Mouse (Mus musculus): ENCODE measurements at regions not wholly inside any gene's neighbourhood (a gene's known extent, or its start where the extent isn't known, plus 50 kb on each side); places are given as distances from the start of the nearest gene placed in this dataset.

- no peak overlapping the region for H3K4me2 ChIP-seq (replicated peaks; ENCODE audit: low read depth)
- no peak overlapping the region for H3K4me3 ChIP-seq (ENCODE audit: low read depth, low read length)
- ATAC-seq = no peak
- H3K27ac ChIP-seq (ENCODE audit: low read depth, low read length) = no peak overlapping the region
- H3K4me1 ChIP-seq (replicated peaks; ENCODE audit: control insufficient read depth, insufficient read depth, low read length) = no peaks in the 10 kb centered on the region
- no peaks in the 10 kb centered on the region for H3K36me3 ChIP-seq (ENCODE audit: control insufficient read depth, insufficient read depth)
- 94% methylated on average over 9 of the region's 9 CpGs for WGBS
- TF ChIP-seq CTCF (IDR thresholded peaks at IDR 0.05; ENCODE audit: low read depth) = no peak
- no peaks in the 10 kb centered on the region for H3K9me3 ChIP-seq (ENCODE audit: control insufficient read depth)
- no peak overlapping the region for H3K9ac ChIP-seq (ENCODE audit: low read depth, low read length)
- H3K27me3 ChIP-seq (replicated peaks; ENCODE audit: control insufficient read depth, insufficient read depth, low read length) = no peaks in the 10 kb centered on the region
Measured at GRCm38 (mm10) chr16:50525504-50525903, 65.5 kb downstream of the Ccdc54 start.

DNA sequence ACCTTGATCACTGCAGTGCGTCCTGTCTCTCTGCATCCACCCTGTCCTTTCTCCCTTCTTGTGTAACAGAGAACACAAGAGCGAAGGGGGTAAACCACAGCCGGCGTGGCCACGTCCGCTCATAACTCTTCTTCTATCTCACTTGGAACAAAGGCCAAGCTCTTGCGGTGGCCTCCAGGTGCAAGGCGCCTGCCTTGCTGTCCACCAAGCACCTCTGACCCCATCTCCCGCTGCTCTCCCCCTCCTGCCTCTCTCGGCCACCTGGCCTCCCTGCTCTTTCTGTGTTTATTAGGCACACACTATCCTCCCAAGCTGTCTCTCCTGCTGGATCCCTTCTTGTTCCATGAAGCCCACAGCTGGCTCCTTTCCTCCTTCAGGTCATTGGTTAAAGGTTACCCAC, 71.3 kb downstream of the Ccdc54 start:
- H3K9ac ChIP-seq (ENCODE audit: low read depth, low read length) = no peak overlapping the region
- 0 out of 2 replicates have a peak, but pooled peaks have one; percentile 28 for ATAC-seq
- no peak overlapping the region for H3K27ac ChIP-seq (ENCODE audit: low read depth, low read length)
- WGBS = 50% methylated on average over 10 of the region's 10 CpGs
- H3K4me1 ChIP-seq (replicated peaks; ENCODE audit: control insufficient read depth, insufficient read depth, low read length) = no peaks in the 10 kb centered on the region
- H3K4me3 ChIP-seq (ENCODE audit: low read depth, low read length) = no peak overlapping the region
- no peak for TF ChIP-seq CTCF (IDR thresholded peaks at IDR 0.05; ENCODE audit: low read depth)
- H3K4me2 ChIP-seq (replicated peaks; ENCODE audit: low read depth) = 0 out of 2 replicates have a peak overlapping the region, but pooled peaks have one; percentile 17
- no peaks in the 10 kb centered on the region for H3K9me3 ChIP-seq (ENCODE audit: control insufficient read depth)
- H3K27me3 ChIP-seq (replicated peaks; ENCODE audit: control insufficient read depth, insufficient read depth, low read length) = no peaks in the 10 kb centered on the region
- no peaks in the 10 kb centered on the region for H3K36me3 ChIP-seq (ENCODE audit: control insufficient read depth, insufficient read depth)

DNA sequence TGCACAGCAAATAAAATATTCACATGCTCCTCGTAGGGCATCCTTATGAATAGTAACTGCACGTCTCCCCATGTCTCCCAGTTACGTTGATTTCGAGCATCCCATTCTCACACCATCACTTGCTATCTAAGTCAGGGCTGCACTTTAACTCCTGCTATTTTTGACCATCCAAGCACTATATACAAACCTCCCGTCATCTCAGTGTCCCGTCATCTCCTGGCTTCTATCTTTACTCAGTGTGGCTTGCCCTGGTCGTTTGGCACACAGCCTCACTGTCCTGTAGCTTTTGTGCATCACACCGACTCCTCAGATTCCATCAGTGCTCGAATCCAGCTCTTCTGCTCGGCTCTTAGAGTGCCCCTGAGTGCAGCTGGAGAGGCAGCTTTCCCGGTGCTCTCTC, 74.4 kb downstream of the Ccdc54 start:
- H3K27ac ChIP-seq (ENCODE audit: low read depth, low read length) = no peak overlapping the region
- no peaks in the 10 kb centered on the region for H3K36me3 ChIP-seq (ENCODE audit: control insufficient read depth, insufficient read depth)
- no peak overlapping the region for H3K4me2 ChIP-seq (replicated peaks; ENCODE audit: low read depth)
- no peak for TF ChIP-seq CTCF (IDR thresholded peaks at IDR 0.05; ENCODE audit: low read depth)
- WGBS = 80% methylated on average over 11 of the region's 11 CpGs
- H3K9ac ChIP-seq (ENCODE audit: low read depth, low read length) = no peak overlapping the region
- no peaks in the 10 kb centered on the region for H3K4me1 ChIP-seq (replicated peaks; ENCODE audit: control insufficient read depth, insufficient read depth, low read length)
- no peak overlapping the region for H3K4me3 ChIP-seq (ENCODE audit: low read depth, low read length)
- ATAC-seq = no peak
- no peaks in the 10 kb centered on the region for H3K27me3 ChIP-seq (replicated peaks; ENCODE audit: control insufficient read depth, insufficient read depth, low read length)
- H3K9me3 ChIP-seq (ENCODE audit: control insufficient read depth) = no peaks in the 10 kb centered on the region

DNA sequence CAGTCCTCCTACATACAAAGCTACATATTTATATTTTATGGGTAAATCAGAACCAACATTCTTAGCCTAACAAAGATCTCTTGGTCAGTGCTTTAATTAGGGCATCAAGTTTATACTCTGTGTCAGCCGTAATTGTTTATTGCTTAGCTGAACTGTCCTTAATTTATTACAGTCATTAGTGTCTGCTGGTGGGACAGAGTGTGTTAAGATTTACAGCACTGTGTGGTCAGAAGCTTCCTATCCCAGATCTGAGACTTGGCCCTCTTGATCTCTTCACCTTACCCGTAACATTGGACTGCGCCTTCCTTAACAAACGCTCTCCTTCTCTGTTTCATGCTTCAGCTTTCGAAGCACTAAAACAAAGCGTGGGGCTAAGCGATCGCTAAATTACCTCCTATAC, 75.9 kb downstream of the Ccdc54 start:
- Histone ChIP-seq H3K36me3 (ENCODE audit: control insufficient read depth, insufficient read depth) (no peaks in the 10 kb centered on the region), H3K4me1 (replicated peaks; ENCODE audit: control insufficient read depth, insufficient read depth, low read length) (no peaks in the 10 kb centered on the region), H3K27me3 (replicated peaks; ENCODE audit: control insufficient read depth, insufficient read depth, low read length) (no peaks in the 10 kb centered on the region), H3K4me2 (replicated peaks; ENCODE audit: low read depth) (no peak overlapping the region), H3K9ac (ENCODE audit: low read depth, low read length) (no peak overlapping the region), H3K4me3 (ENCODE audit: low read depth, low read length) (no peak overlapping the region), H3K27ac (ENCODE audit: low read depth, low read length) (no peak overlapping the region), H3K9me3 (ENCODE audit: control insufficient read depth) (no peaks in the 10 kb centered on the region)
- WGBS = 70% methylated on average over 8 of the region's 8 CpGs
- TF ChIP-seq CTCF (IDR thresholded peaks at IDR 0.05; ENCODE audit: low read depth) = no peak
- no peak for ATAC-seq

- no peak for ATAC-seq
Measured at GRCm38 (mm10) chr16:50512080-50512479, 78.9 kb downstream of the Ccdc54 start.

GRCm38 (mm10) chr16:50509529-50509895, 77.3 kb upstream of the Bbx start:
- WGBS = 48% methylated on average over 4 of the region's 4 CpGs
- Histone ChIP-seq H3K4me1 (replicated peaks; ENCODE audit: control insufficient read depth, insufficient read depth, low read length) (no peaks in the 10 kb centered on the region), H3K27me3 (replicated peaks; ENCODE audit: control insufficient read depth, insufficient read depth, low read length) (no peaks in the 10 kb centered on the region), H3K9ac (ENCODE audit: low read depth, low read length) (no peak overlapping the region), H3K9me3 (ENCODE audit: control insufficient read depth) (no peaks in the 10 kb centered on the region), H3K36me3 (ENCODE audit: control insufficient read depth, insufficient read depth) (no peaks in the 10 kb centered on the region), H3K27ac (ENCODE audit: low read depth, low read length) (peak overlapping the region; percentile 60; the same call in 1 of the 2 replicates), H3K4me2 (replicated peaks; ENCODE audit: low read depth) (no peak overlapping the region), H3K4me3 (ENCODE audit: low read depth, low read length) (no peak overlapping the region)
- no peak for TF ChIP-seq CTCF (IDR thresholded peaks at IDR 0.05; ENCODE audit: low read depth)
- ATAC-seq = peak; percentile 29; the same call in 1 of the 2 replicates

More at GRCm38 (mm10) chr16:50512080-50512479, 78.9 kb downstream of the Ccdc54 start:
- H3K9me3 ChIP-seq (ENCODE audit: control insufficient read depth) = no peaks in the 10 kb centered on the region
- 34% methylated on average over 3 of the region's 3 CpGs for WGBS
- H3K4me1 ChIP-seq (replicated peaks; ENCODE audit: control insufficient read depth, insufficient read depth, low read length) = no peaks in the 10 kb centered on the region
- H3K27ac ChIP-seq (ENCODE audit: low read depth, low read length) = no peak overlapping the region
- no peak overlapping the region for H3K4me3 ChIP-seq (ENCODE audit: low read depth, low read length)
- H3K27me3 ChIP-seq (replicated peaks; ENCODE audit: control insufficient read depth, insufficient read depth, low read length) = no peaks in the 10 kb centered on the region
- no peaks in the 10 kb centered on the region for H3K36me3 ChIP-seq (ENCODE audit: control insufficient read depth, insufficient read depth)
- H3K4me2 ChIP-seq (replicated peaks; ENCODE audit: low read depth) = no peak overlapping the region
- no peak overlapping the region for H3K9ac ChIP-seq (ENCODE audit: low read depth, low read length)
- TF ChIP-seq CTCF (IDR thresholded peaks at IDR 0.05; ENCODE audit: low read depth) = no peak

Data from intestine, postnatal 0 days (tissue).